Mouse (Mus musculus) heart, embryonic 11.5 days (tissue): ENCODE results near the gene Ciita. TPM values are rescaled to one million over a fixed set of nuclear protein-coding genes. Genes with fewer than 3 reads are reported as not detected.

Experiments
- ATAC-seq: fragments of 200-750 bp; cut with Nextera tagmentation; replicated peaks from 2 replicates; pipeline ENCODE4 v1.8.0; 2017; ENCODE audit warnings: moderate library complexity; ENCODE audit not compliant: insufficient number of reproducible peaks, low FRiP score, low TSS enrichment
- H3K27ac ChIP-seq: fragments of 300-500 bp; sonication (generic); 2 replicates; pipeline ENCODE4 v1.5.1; 2014; ENCODE audit warnings: mild to moderate bottlenecking, low read depth, low read length
- H3K27me3 ChIP-seq: fragments of 300-500 bp; sonication (generic); 2 replicates; pipeline ENCODE4 v1.6.1; 2014; ENCODE audit warnings: mild to moderate bottlenecking, low read length, mixed read lengths; ENCODE audit not compliant: control insufficient read depth, insufficient read depth
- H3K36me3 ChIP-seq: fragments of 300-500 bp; sonication (generic); 2 replicates; pipeline ENCODE4 v1.6.1; 2014; ENCODE audit warnings: mild to moderate bottlenecking, low read length, moderate library complexity, mixed read lengths; ENCODE audit not compliant: control insufficient read depth, insufficient read depth
- H3K4me1 ChIP-seq: fragments of 300-500 bp; sonication (generic); 2 replicates; pipeline ENCODE4 v1.6.1; 2014; ENCODE audit warnings: low read length; ENCODE audit not compliant: control insufficient read depth, insufficient read depth
- H3K4me2 ChIP-seq: fragments of 300-500 bp; sonication (generic); 2 replicates; pipeline ENCODE4 v1.6.1; 2014; ENCODE audit warnings: mild to moderate bottlenecking, moderate library complexity
- H3K4me3 ChIP-seq: fragments of 300-500 bp; sonication (generic); 2 replicates; pipeline ENCODE4 v1.5.1; 2014; ENCODE audit warnings: low read depth, low read length
- H3K9ac ChIP-seq: fragments of 300-500 bp; sonication (generic); 2 replicates; pipeline ENCODE4 v1.6.1; 2014; ENCODE audit warnings: mild to moderate bottlenecking, low read depth, low read length, moderate library complexity
- H3K9me3 ChIP-seq: fragments of 300-500 bp; sonication (generic); replicated peaks from 2 replicates; pipeline ENCODE4 v1.6.1; 2016; ENCODE audit warnings: low read length; ENCODE audit not compliant: control insufficient read depth
- WGBS: fragments of 180-500 bp; shearing (Covaris S2); extraction: QIAGEN DNeasy Blood & Tissue Kit; methylation state at CpG from one replicate; pipeline ENCODE4 v1.1.7; 2014; ENCODE audit not compliant: insufficient replicate concordance; 5-methylcytosine and 5-hydroxymethylcytosine counted together
- polyA plus RNA-seq: library from polyadenylated mRNA; unstranded; fragments of >200 nt; fragmentation: Nextera tagmentation; extraction: Ambion mirVana; gene quantifications from 2 replicates; pipeline ENCODE4 v1.2.1, GENCODE M21; 2014

The Ciita gene
- polyA plus RNA-seq, 1 experiment from 2014 or later: 0.19 TPM

GRCm38 (mm10) chr16:10577548-10577947 lies 97.7 kb downstream of the Ciita start:
- Histone ChIP-seq H3K4me2 (no peak overlapping the region), H3K36me3 (peaks cover 7% of the 10 kb centered on the region), H3K27me3 (no peaks in the 10 kb centered on the region), H3K27ac (no peak overlapping the region), H3K9me3 (no peaks in the 10 kb centered on the region), H3K9ac (no peak overlapping the region), H3K4me1 (no peaks in the 10 kb centered on the region; the same call in 1 of the 2 replicates), H3K4me3 (no peak overlapping the region)
- WGBS: 64% methylated on average over 5 of the region's 5 CpGs
- ATAC-seq: no peak

Other genes starting within 250 kb of the Ciita start
- gene Emp2, start 166.1 kb upstream of the Ciita start, polyA plus RNA-seq: 21.9 and 24.7 TPM in 2 replicates
- gene Tekt5, start 84.6 kb upstream of the Ciita start, polyA plus RNA-seq: 0.17 and 0.23 TPM in 2 replicates
- gene Nubp1, start 68.1 kb upstream of the Ciita start, polyA plus RNA-seq: 47.2 and 49.8 TPM in 2 replicates
- gene Tvp23a, start 32.7 kb upstream of the Ciita start, polyA plus RNA-seq: 4.5 and 6.3 TPM in 2 replicates
- 14.3 and 16.3 TPM in 2 replicates for gene Dexi, start 63.0 kb downstream of the Ciita start, polyA plus RNA-seq
- 28.8 and 39.1 TPM in 2 replicates for gene Clec16a, start 65.3 kb downstream of the Ciita start, polyA plus RNA-seq